ENCODE assay signal across 8 mouse cellular contexts in genomic region chr3:50381160-50381860, GRCm38 (mm10).
DNase-seq lines count a peak whose midpoint lies in the region; ATAC-seq and TF ChIP-seq lines count a peak whose summit lies in the region.

No protein-coding gene starts in this region.

- WGBS in forebrain, embryonic 12.5 days: 17% methylated on average over 10 of the region's 10 CpGs
- 17% methylated on average over 10 of the region's 10 CpGs for WGBS in heart, embryonic 16.5 days
- 17% methylated on average over 10 of the region's 10 CpGs for whole genome bisulfite sequencing in liver, embryonic 14.5 days (ENCODE audit: insufficient replicate concordance)
- 22% methylated on average over 10 of the region's 10 CpGs for WGBS in neural tube, embryonic 12.5 days

- ATAC-seq in forebrain, embryonic 12.5 days (ENCODE audit: low FRiP score): peak; percentile 88
- 0 out of 2 replicates have a peak, but pooled peaks have one; percentile 52 for ATAC-seq in heart, embryonic 16.5 days (replicated peaks; ENCODE audit: extremely low read depth, insufficient read depth, low FRiP score)
- no peak for ATAC-seq in liver, embryonic 14.5 days (ENCODE audit: insufficient read depth)
- ATAC-seq in neural tube, embryonic 12.5 days (ENCODE audit: low FRiP score, low read depth): peak; percentile 79

- H3K27me3 ChIP-seq in forebrain, embryonic 12.5 days: no peaks in the 10 kb centered on the region
- H3K27me3 ChIP-seq in heart, embryonic 16.5 days (ENCODE audit: control insufficient read depth, insufficient read depth, low read length): no peaks in the 10 kb centered on the region
- H3K27me3 ChIP-seq in liver, embryonic 14.5 days (ENCODE audit: control insufficient read depth, insufficient read depth, low read length): no peaks in the 10 kb centered on the region
- no peaks in the 10 kb centered on the region for H3K27me3 ChIP-seq in neural tube, embryonic 12.5 days (replicated peaks)
- no peaks in the 10 kb centered on the region for H3K27me3 ChIP-seq in testis, adult 2 months (ENCODE audit: control insufficient read depth, insufficient read depth, low read length)

- peak overlapping the region; percentile 56 for H3K4me3 ChIP-seq in brown adipose tissue, adult 24 weeks (ENCODE audit: insufficient read depth, low read depth, low read length)
- peak overlapping the region; percentile 35 for H3K4me3 ChIP-seq in forebrain, embryonic 12.5 days (replicated peaks)
- H3K4me3 ChIP-seq in heart, embryonic 16.5 days (ENCODE audit: low read length): peak overlapping the region; percentile 49
- peak overlapping the region; percentile 5 to 24; a peak in 2 of 4 replicates for H3K4me3 ChIP-seq in liver, embryonic 14.5 days (ENCODE audit: insufficient read depth in 1 of 2, low read depth in 2 of 2, low read length in 2 of 2)
- H3K4me3 ChIP-seq in neural tube, embryonic 12.5 days: peak overlapping the region; percentile 23
- peak overlapping the region; percentile 58 for H3K4me3 ChIP-seq in testis, adult 2 months (ENCODE audit: control insufficient read depth, low read depth, low read length)

- 0 out of 2 replicates have a peak overlapping the region, but pooled peaks have one; percentile 2 for H3K9ac ChIP-seq in forebrain, embryonic 12.5 days
- peak overlapping the region; percentile 37; the same call in 1 of the 2 replicates for H3K9ac ChIP-seq in heart, embryonic 16.5 days (ENCODE audit: low read length)
- H3K9ac ChIP-seq in liver, embryonic 14.5 days (replicated peaks): no peak overlapping the region
- no peak overlapping the region for H3K9ac ChIP-seq in neural tube, embryonic 12.5 days

- no peak overlapping the region for H3K27ac ChIP-seq in brown adipose tissue, adult 24 weeks (replicated peaks; ENCODE audit: low read depth, low read length)
- no peak overlapping the region for H3K27ac ChIP-seq in forebrain, embryonic 12.5 days
- no peak overlapping the region for H3K27ac ChIP-seq in heart, embryonic 16.5 days (ENCODE audit: low read length)
- H3K27ac ChIP-seq in liver, embryonic 14.5 days: no peak overlapping the region
- H3K27ac ChIP-seq in neural tube, embryonic 12.5 days: no peak overlapping the region
- H3K27ac ChIP-seq in testis, adult 2 months (ENCODE audit: control insufficient read depth, insufficient read depth, low read depth, low read length): no peak overlapping the region

- H3K9me3 ChIP-seq in forebrain, embryonic 12.5 days: no peaks in the 10 kb centered on the region
- H3K9me3 ChIP-seq in heart, embryonic 16.5 days (replicated peaks; ENCODE audit: control insufficient read depth, low read length): no peaks in the 10 kb centered on the region
- H3K9me3 ChIP-seq in liver, embryonic 14.5 days (ENCODE audit: control insufficient read depth, low read length): no peaks in the 10 kb centered on the region
- no peaks in the 10 kb centered on the region for H3K9me3 ChIP-seq in neural tube, embryonic 12.5 days

- DNase-seq in CD8-positive naive resting alpha-beta T cell, adult 2 months (ENCODE audit: low read depth in 2 of 2, low spot score in 2 of 2): peak; percentile 54 to 67
- peak; percentile 81 to 94 for DNase-seq in kidney, postnatal 36 days
- DNase-seq in liver, embryonic 14.5 days (ENCODE audit: low read depth in 3 of 3, low spot score in 3 of 3): peak; percentile 22 to 27 (median 24)

- peak; percentile 73 for TF ChIP-seq CTCF in liver, embryonic 14.5 days (IDR thresholded peaks at IDR 0.05; ENCODE audit: low read depth)
- peak; percentile 67; the same call in 1 of the 2 replicates for TF ChIP-seq CTCF in testis, adult 2 months (IDR thresholded peaks at IDR 0.05; ENCODE audit: control insufficient read depth, insufficient read depth, insufficient replicate concordance, low read depth, low read length)

- TF ChIP-seq POLR2A in testis, adult 2 months (IDR thresholded peaks at IDR 0.05; ENCODE audit: control insufficient read depth, low read depth, low read length): no peak

- no peaks in the 10 kb centered on the region for H3K36me3 ChIP-seq in forebrain, embryonic 12.5 days (replicated peaks)
- no peaks in the 10 kb centered on the region for H3K36me3 ChIP-seq in heart, embryonic 16.5 days (ENCODE audit: control insufficient read depth, insufficient read depth)
- no peaks in the 10 kb centered on the region for H3K36me3 ChIP-seq in liver, embryonic 14.5 days (replicated peaks; ENCODE audit: control insufficient read depth, insufficient read depth, low read depth)
- H3K36me3 ChIP-seq in neural tube, embryonic 12.5 days: no peaks in the 10 kb centered on the region
- H3K36me3 ChIP-seq in testis, adult 2 months (ENCODE audit: control insufficient read depth, insufficient read depth, low read length): no peaks in the 10 kb centered on the region

- H3K4me1 ChIP-seq in brown adipose tissue, adult 24 weeks (ENCODE audit: control insufficient read depth, insufficient read depth, insufficient read length, low read length): no peaks in the 10 kb centered on the region
- H3K4me1 ChIP-seq in forebrain, embryonic 12.5 days: peaks cover 15% of the 10 kb centered on the region
- peaks cover 5% of the 10 kb centered on the region; the same call in 1 of the 2 replicates for H3K4me1 ChIP-seq in heart, embryonic 16.5 days (ENCODE audit: control insufficient read depth, insufficient read depth, low read length)
- no peaks in the 10 kb centered on the region; a peak in 1 of 4 replicates for H3K4me1 ChIP-seq in liver, embryonic 14.5 days (replicated peaks; ENCODE audit: control insufficient read depth in 2 of 2, insufficient read depth in 2 of 2, low read length in 1 of 2)
- H3K4me1 ChIP-seq in neural tube, embryonic 12.5 days: no peaks in the 10 kb centered on the region
- peaks cover 4% of the 10 kb centered on the region for H3K4me1 ChIP-seq in testis, adult 2 months (ENCODE audit: control insufficient read depth, insufficient read depth, low read length)

- TF ChIP-seq EP300 in liver, embryonic 14.5 days (IDR thresholded peaks at IDR 0.05; ENCODE audit: low read depth): no peak

- H3K4me2 ChIP-seq in forebrain, embryonic 12.5 days: peak overlapping the region; percentile 48
- peak overlapping the region; percentile 67 for H3K4me2 ChIP-seq in heart, embryonic 16.5 days (ENCODE audit: low read depth, low read length)
- H3K4me2 ChIP-seq in liver, embryonic 14.5 days (ENCODE audit: low read depth): peak overlapping the region; percentile 52
- peak overlapping the region; percentile 51 for H3K4me2 ChIP-seq in neural tube, embryonic 12.5 days (replicated peaks)

Comparison
In these comparisons a context has a peak if more than half of its experiments do, and no peak if none do; other contexts are left out.
1. DNase-seq: peak in every context shown above with its lines; median percentile 88 in kidney, postnatal 36 days; 60 in CD8-positive naive resting alpha-beta T cell, adult 2 months; 24 in liver, embryonic 14.5 days.
2. H3K9ac ChIP-seq: peak in forebrain, embryonic 12.5 days (single experiment) and heart, embryonic 16.5 days (single experiment); none in liver, embryonic 14.5 days (single experiment) and neural tube, embryonic 12.5 days (single experiment).
3. Peak in every context shown above with its lines, with median percentiles within 50 percentile points of each other: H3K4me3 ChIP-seq and H3K4me2 ChIP-seq.